Mouse (Mus musculus) C2C12 (cell line): ENCODE measurements around the gene Gripap1.

Experiments used
- CEBPB ChIP-seq: IDR thresholded peaks from one replicate; pipeline ENCODE4 v1.6.1; 2011; ENCODE audit warnings: low read depth, mild to moderate bottlenecking, control low read depth, moderate library complexity
- CTCF ChIP-seq: IDR thresholded peaks from one replicate; pipeline ENCODE4 v1.5.1; 2011; ENCODE audit not compliant: control insufficient read depth, insufficient read depth, insufficient read length
- FOSL1 ChIP-seq: IDR thresholded peaks from one replicate; pipeline ENCODE4 v1.8.0; 2011; ENCODE audit warnings: mild to moderate bottlenecking, low read length; ENCODE audit not compliant: poor library complexity, insufficient read depth, severe bottlenecking
- MAX ChIP-seq: IDR thresholded peaks from one replicate; pipeline ENCODE4 v1.6.1; 2011; ENCODE audit warnings: mild to moderate bottlenecking, control low read depth
- MYOG ChIP-seq: IDR thresholded peaks from one replicate; pipeline ENCODE4 v1.6.1; 2011; ENCODE audit not compliant: control insufficient read depth, insufficient read length; ENCODE audit errors: extremely low read depth
- USF1 ChIP-seq: IDR thresholded peaks from one replicate; pipeline ENCODE4 v1.6.1; 2011; ENCODE audit warnings: low read depth, mild to moderate bottlenecking, control low read depth, moderate library complexity

DNA sequence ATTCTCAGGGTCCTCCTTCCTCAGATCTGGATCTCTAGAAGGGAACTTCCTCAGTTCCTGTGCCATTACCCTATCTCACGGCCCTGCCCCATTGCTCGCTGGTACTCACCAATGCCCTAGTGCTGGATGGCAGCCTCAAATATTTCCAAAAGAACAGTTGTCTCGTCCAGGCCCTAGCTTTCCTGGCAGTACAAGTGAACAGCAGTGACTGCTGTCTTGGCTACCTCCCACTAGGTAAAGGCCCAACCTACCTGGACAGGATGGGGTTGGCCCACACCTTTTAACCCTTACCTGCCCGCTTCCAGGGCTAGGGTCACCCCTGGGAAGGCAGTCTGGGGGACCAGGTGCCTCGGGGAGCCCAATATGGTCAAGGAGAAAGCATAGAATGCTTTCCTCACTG lies 48.5 kb upstream of the Gripap1 start:
- TF ChIP-seq CTCF (no peak), CEBPB (no peak), FOSL1 (no peak), USF1 (no peak), MYOG (no peak), MAX (no peak)
